Mouse (Mus musculus) liver, embryonic 16.5 days (tissue): ENCODE data around the gene Rftn1. TPM values are rescaled to one million over a fixed set of nuclear protein-coding genes. Genes with fewer than 3 reads are reported as not detected.

Source experiments
- ATAC-seq: fragments of 200-750 bp; cut with Nextera tagmentation; 2 replicates; pipeline ENCODE4 v1.8.0; 2017; ENCODE audit warnings: low read depth, mild to moderate bottlenecking, moderate number of reproducible peaks, moderate library complexity
- H3K27ac ChIP-seq: fragments of 300-500 bp; sonication (generic); 2 replicates; pipeline ENCODE4 v1.5.1; 2014; ENCODE audit warnings: mild to moderate bottlenecking, low read length
- H3K27me3 ChIP-seq: fragments of 300-500 bp; sonication (generic); 2 replicates; pipeline ENCODE4 v1.6.1; 2014; ENCODE audit warnings: low read depth, low read length, mixed read lengths; ENCODE audit not compliant: control insufficient read depth, insufficient read depth
- H3K36me3 ChIP-seq: fragments of 300-500 bp; sonication (generic); 2 replicates; pipeline ENCODE4 v1.6.1; 2014; ENCODE audit warnings: mild to moderate bottlenecking; ENCODE audit not compliant: control insufficient read depth, insufficient read depth
- H3K4me1 ChIP-seq: fragments of 300-500 bp; sonication (generic); 2 replicates; pipeline ENCODE4 v1.6.1; 2014; ENCODE audit warnings: low read depth, low read length, mixed read lengths; ENCODE audit not compliant: control insufficient read depth
- H3K4me2 ChIP-seq: fragments of 300-500 bp; sonication (generic); 2 replicates; pipeline ENCODE4 v1.6.1; 2014; ENCODE audit warnings: low read depth, low read length, mixed read lengths
- H3K4me3 ChIP-seq: fragments of 300-500 bp; sonication (generic); 2 replicates; pipeline ENCODE4 v1.5.1; 2014; ENCODE audit warnings: low read depth, mild to moderate bottlenecking, low read length
- H3K9ac ChIP-seq: fragments of 300-500 bp; sonication (generic); 2 replicates; pipeline ENCODE4 v1.6.1; 2014; ENCODE audit warnings: low read depth, low read length
- H3K9me3 ChIP-seq: fragments of 300-500 bp; sonication (generic); replicated peaks from 2 replicates; pipeline ENCODE4 v1.6.1; 2016; ENCODE audit warnings: low read length; ENCODE audit not compliant: control insufficient read depth
- WGBS: fragments of 180-500 bp; shearing (Covaris S2); extraction: QIAGEN DNeasy Blood & Tissue Kit; methylation state at CpG from one replicate; pipeline ENCODE4 v1.1.7; 2014; ENCODE audit not compliant: insufficient replicate concordance; 5-methylcytosine and 5-hydroxymethylcytosine counted together
- polyA plus RNA-seq: library from polyadenylated mRNA; unstranded; fragments of >200 nt; fragmentation: Nextera tagmentation; extraction: Ambion mirVana; gene quantifications from 2 replicates; pipeline ENCODE4 v1.2.1, GENCODE M21; 2015

The Rftn1 gene
- polyA plus RNA-seq, 1 experiment from 2014 or later, result 4.0 TPM

- Histone ChIP-seq H3K4me3 (no peak overlapping the region), H3K9ac (no peak overlapping the region), H3K4me2 (no peak overlapping the region), H3K36me3 (no peaks in the 10 kb centered on the region), H3K27ac (no peak overlapping the region), H3K9me3 (no peaks in the 10 kb centered on the region), H3K27me3 (no peaks in the 10 kb centered on the region), H3K4me1 (no peaks in the 10 kb centered on the region)
- no peak for ATAC-seq
- WGBS, result 63% methylated on average over 3 of the region's 3 CpGs
These were observed 189.9 kb downstream of the Rftn1 start for GRCm38 (mm10) chr17:50000580-50000979.

GRCm38 (mm10) chr17:49996626-49997152 lies 193.8 kb downstream of the Rftn1 start:
- 61% methylated on average over 5 of the region's 5 CpGs for WGBS
- no peak overlapping the region for H3K4me3 ChIP-seq
- no peak overlapping the region for H3K9ac ChIP-seq
- no peaks in the 10 kb centered on the region for H3K9me3 ChIP-seq
- no peak overlapping the region for H3K27ac ChIP-seq
- ATAC-seq, result no peak
- no peaks in the 10 kb centered on the region for H3K4me1 ChIP-seq
- no peaks in the 10 kb centered on the region for H3K27me3 ChIP-seq
- H3K4me2 ChIP-seq, result no peak overlapping the region
- no peaks in the 10 kb centered on the region for H3K36me3 ChIP-seq

DNA sequence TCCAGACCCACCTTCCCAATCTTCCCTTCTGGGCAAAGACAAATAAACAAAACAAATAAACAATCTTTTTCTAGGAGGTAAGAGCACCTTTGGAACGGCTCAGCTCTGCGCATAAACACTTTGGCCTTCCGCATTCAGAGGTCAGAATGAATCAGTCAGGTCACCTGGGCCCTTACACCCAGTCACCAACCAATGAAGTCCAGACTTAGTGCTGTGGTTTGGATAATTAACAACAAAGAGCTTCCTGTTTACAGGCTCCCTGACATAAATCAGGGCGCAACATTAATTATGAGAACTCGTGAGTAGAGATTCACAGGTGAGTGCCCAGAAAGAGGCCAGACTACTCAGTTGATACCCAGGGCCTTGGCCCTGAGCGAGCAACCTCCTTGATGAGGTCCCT lies 194.4 kb downstream of the Rftn1 start:
- no peak overlapping the region for H3K4me2 ChIP-seq
- no peak for ATAC-seq
- H3K4me3 ChIP-seq, result no peak overlapping the region
- WGBS, result 80% methylated on average over 6 of the region's 6 CpGs
- no peak overlapping the region for H3K27ac ChIP-seq
- no peaks in the 10 kb centered on the region for H3K27me3 ChIP-seq
- H3K9ac ChIP-seq, result no peak overlapping the region
- no peaks in the 10 kb centered on the region for H3K9me3 ChIP-seq
- no peaks in the 10 kb centered on the region for H3K36me3 ChIP-seq
- no peaks in the 10 kb centered on the region for H3K4me1 ChIP-seq

GRCm38 (mm10) chr17:49995226-49995625 lies 195.2 kb downstream of the Rftn1 start:
- no peak overlapping the region for H3K27ac ChIP-seq
- no peaks in the 10 kb centered on the region for H3K4me1 ChIP-seq

GRCm38 (mm10) chr17:49993631-49994030 lies 196.8 kb downstream of the Rftn1 start:
- Histone ChIP-seq H3K9me3 (no peaks in the 10 kb centered on the region), H3K4me1 (no peaks in the 10 kb centered on the region), H3K27me3 (no peaks in the 10 kb centered on the region), H3K4me3 (no peak overlapping the region), H3K9ac (no peak overlapping the region), H3K27ac (no peak overlapping the region), H3K36me3 (no peaks in the 10 kb centered on the region), H3K4me2 (no peak overlapping the region)
- WGBS, result 67% methylated on average over 3 of the region's 3 CpGs
- no peak for ATAC-seq

More at GRCm38 (mm10) chr17:49995226-49995625, 195.2 kb downstream of the Rftn1 start:
- H3K27me3 ChIP-seq, result no peaks in the 10 kb centered on the region
- 64% methylated on average over 3 of the region's 3 CpGs for WGBS
- no peak overlapping the region for H3K4me2 ChIP-seq
- no peak overlapping the region for H3K4me3 ChIP-seq
- H3K36me3 ChIP-seq, result no peaks in the 10 kb centered on the region
- H3K9me3 ChIP-seq, result no peaks in the 10 kb centered on the region
- no peak overlapping the region for H3K9ac ChIP-seq
- no peak for ATAC-seq

DNA sequence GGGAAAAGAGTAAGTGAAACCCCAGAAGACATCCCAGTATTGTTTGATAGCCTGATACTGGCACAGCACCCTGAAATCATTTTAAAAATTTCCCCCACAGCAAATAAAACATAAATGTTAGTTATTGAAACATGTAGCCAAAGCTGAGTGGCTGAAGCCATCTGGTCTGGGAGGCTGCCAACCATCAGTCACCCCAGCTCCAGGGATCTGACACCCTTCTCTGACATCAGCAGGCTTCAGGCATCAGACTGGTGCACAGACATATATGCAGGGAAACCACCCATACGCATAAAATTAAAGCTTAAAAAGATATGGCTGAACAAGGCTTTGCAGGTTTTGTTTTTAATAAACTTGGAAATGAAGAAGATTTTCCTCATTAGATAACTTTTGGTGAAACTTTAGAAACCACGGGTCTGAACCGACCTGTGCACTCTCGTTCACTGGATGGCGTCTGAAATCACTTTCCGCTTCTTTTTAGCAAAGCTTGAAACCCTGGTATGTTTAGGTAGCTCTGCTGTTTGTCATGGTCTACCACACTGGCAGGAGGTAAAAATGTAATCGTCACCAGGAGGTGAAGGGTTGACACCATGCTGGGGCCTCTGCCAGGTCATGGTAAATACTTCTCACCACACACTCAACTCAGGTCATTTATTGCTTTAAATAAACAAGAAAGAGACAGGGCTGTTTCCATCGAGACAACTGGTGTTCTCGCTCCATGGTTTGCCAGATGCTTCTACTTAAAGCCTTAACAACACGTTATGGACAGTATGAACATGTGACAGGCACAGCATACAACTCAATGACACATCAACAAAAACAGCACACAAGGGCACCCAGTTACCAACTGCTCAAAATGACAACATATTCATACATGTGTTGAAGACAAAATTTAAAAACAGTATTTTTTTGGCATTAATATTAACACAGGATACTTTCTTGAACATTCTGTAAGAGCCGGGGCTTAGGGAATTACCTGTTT lies 197.6 kb downstream of the Rftn1 start:
- Histone ChIP-seq H3K4me3 (no peak overlapping the region), H3K9me3 (no peaks in the 10 kb centered on the region), H3K9ac (no peak overlapping the region), H3K27ac (no peak overlapping the region), H3K4me1 (no peaks in the 10 kb centered on the region), H3K27me3 (no peaks in the 10 kb centered on the region), H3K4me2 (no peak overlapping the region), H3K36me3 (no peaks in the 10 kb centered on the region)
- no peak for ATAC-seq
- 78% methylated on average over 11 of the region's 11 CpGs for WGBS

GRCm38 (mm10) chr17:49989583-49989982 lies 200.9 kb downstream of the Rftn1 start:
- Histone ChIP-seq H3K9ac (no peak overlapping the region), H3K4me1 (no peaks in the 10 kb centered on the region), H3K36me3 (no peaks in the 10 kb centered on the region), H3K27me3 (no peaks in the 10 kb centered on the region), H3K4me3 (no peak overlapping the region), H3K4me2 (no peak overlapping the region), H3K9me3 (no peaks in the 10 kb centered on the region), H3K27ac (no peak overlapping the region)
- ATAC-seq, result no peak
- WGBS, result 83% methylated on average over 8 of the region's 8 CpGs

GRCm38 (mm10) chr17:49987095-49987494 lies 203.4 kb downstream of the Rftn1 start:
- H3K36me3 ChIP-seq, result no peaks in the 10 kb centered on the region
- 80% methylated on average over 6 of the region's 6 CpGs for WGBS
- no peak overlapping the region; the same call in 1 of the 2 replicates for H3K9ac ChIP-seq
- H3K4me3 ChIP-seq, result no peak overlapping the region
- ATAC-seq, result no peak
- no peaks in the 10 kb centered on the region for H3K4me1 ChIP-seq
- H3K9me3 ChIP-seq, result no peaks in the 10 kb centered on the region
- H3K4me2 ChIP-seq, result no peak overlapping the region
- H3K27me3 ChIP-seq, result no peaks in the 10 kb centered on the region
- no peak overlapping the region for H3K27ac ChIP-seq

GRCm38 (mm10) chr17:49983478-49983877 lies 207.0 kb downstream of the Rftn1 start:
- Histone ChIP-seq H3K27me3 (no peaks in the 10 kb centered on the region), H3K36me3 (no peaks in the 10 kb centered on the region), H3K4me1 (no peaks in the 10 kb centered on the region), H3K9me3 (0 out of 2 replicates have a peak, but pooled peaks cover 2% of the 10 kb centered on the region), H3K9ac (no peak overlapping the region), H3K27ac (no peak overlapping the region), H3K4me3 (no peak overlapping the region), H3K4me2 (no peak overlapping the region)
- no peak for ATAC-seq
- WGBS, result 64% methylated on average over 5 of the region's 5 CpGs
